Mouse (Mus musculus): Measurements from ENCODE around the gene Car2.

Car2 gene

GRCm38 (mm10) chr3:14886102-14887098 is at the start of gene Car2:
TSS of gene Car2 (plus strand) at chr3:14886273.
- DNase-seq (ENCODE audit: low read depth), result no peak

GRCm38 (mm10) chr3:14838936-14839335 is 47.1 kb upstream of the Car2 start:
- DNase-seq (ENCODE audit: low read depth), result no peak

- no peak for DNase-seq (ENCODE audit: low read depth)
Measured at GRCm38 (mm10) chr3:14839466-14840118, 46.5 kb upstream of the Car2 start.

DNA sequence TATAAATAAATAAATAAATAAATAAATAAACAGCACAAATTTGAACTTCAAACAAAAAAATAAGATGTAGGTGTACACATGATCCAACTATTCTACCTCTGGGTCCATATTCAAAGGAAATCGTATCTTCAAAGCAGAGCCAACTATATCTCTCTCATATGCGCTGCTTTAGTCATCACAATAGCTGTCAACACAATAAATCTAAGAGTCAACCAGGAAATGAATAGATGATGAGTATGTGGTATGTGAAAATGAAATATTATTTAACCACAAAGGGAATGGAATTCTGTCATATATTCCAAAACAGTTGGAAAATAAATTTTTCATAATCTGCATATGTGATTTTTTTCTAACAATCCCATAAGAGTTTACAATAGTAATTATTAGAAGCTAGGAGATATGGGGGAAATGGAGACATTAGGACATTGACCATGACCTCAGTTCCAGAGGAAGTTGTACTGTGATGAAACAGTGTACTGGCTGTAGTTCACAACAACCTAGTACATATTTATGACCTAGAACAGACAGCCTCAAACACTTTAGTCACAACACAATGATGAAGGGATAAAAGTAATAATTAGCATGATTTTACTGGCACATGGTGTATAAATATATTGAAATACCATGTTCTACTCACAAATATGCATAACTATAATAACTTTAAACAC is 37.4 kb upstream of the Car2 start:
- DNase-seq (ENCODE audit: low read depth), result no peak

DNA sequence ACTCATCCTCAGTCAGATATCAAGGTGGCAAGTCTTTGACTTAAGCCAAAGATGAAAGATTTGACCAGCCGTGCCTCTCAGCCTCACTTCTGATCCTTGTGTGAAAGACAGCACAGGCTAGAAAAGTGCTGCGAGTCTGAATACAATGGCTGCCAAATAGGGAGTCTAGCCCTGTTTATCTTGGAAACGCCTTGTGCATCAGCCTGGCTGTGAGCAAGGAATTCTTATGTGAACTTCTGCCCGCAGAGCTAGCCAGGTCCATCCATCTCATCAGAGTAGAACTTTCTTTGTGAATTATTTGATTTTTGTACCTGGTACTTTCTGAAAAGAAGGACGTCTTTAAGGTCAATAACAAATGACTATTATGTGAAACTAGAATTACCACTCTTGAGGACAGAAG is 32.1 kb upstream of the Car2 start:
- DNase-seq (ENCODE audit: low read depth), result no peak

GRCm38 (mm10) chr3:14854446-14854845 is 31.6 kb upstream of the Car2 start:
- DNase-seq (ENCODE audit: low read depth), result no peak

DNA sequence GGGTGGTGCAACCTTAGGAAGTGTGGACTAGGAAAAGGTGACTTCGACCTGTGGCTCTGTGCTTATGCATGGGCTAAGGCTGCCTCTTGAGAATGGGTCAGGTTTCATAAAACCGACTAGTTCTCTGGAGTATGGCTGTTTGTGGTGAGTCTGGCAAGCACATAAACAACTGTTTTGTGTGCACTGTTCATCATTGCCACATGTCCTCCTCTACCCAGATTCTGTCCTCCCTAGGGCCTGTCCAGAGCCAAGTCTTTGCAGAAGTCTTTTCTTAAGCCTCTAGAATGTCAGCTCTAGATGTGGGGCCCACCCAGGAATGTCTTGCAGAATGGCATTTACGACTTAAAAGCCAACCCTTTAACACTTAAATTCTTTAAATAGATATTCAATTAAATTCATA is 28.2 kb upstream of the Car2 start:
- no peak for DNase-seq (ENCODE audit: low read depth)

GRCm38 (mm10) chr3:14860291-14860690 is 25.8 kb upstream of the Car2 start:
- DNase-seq (ENCODE audit: low read depth), result no peak

- DNase-seq (ENCODE audit: low read depth), result no peak
Measured at GRCm38 (mm10) chr3:14861165-14861564, 24.9 kb upstream of the Car2 start.

GRCm38 (mm10) chr3:14861787-14862186 is 24.3 kb upstream of the Car2 start:
- DNase-seq (ENCODE audit: low read depth), result no peak

DNA sequence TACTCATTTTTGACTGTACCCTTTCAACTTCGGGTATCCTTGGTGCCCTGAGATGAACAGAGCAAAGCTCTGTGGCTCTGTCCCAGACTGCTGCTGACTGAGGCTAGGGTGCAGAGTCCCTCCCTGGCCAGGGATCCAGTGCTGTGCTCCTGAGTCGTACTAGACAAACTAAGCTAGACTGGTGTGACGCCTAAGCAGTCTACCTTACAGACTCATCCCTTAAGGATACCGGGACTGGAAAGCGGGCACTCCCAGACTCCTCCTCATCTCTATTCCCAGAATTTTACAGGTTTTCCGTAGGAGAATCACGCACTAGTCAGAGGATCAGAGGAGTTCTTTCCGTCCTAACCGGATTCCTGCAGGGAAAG is 23.4 kb upstream of the Car2 start:
- no peak for DNase-seq (ENCODE audit: low read depth)

DNA sequence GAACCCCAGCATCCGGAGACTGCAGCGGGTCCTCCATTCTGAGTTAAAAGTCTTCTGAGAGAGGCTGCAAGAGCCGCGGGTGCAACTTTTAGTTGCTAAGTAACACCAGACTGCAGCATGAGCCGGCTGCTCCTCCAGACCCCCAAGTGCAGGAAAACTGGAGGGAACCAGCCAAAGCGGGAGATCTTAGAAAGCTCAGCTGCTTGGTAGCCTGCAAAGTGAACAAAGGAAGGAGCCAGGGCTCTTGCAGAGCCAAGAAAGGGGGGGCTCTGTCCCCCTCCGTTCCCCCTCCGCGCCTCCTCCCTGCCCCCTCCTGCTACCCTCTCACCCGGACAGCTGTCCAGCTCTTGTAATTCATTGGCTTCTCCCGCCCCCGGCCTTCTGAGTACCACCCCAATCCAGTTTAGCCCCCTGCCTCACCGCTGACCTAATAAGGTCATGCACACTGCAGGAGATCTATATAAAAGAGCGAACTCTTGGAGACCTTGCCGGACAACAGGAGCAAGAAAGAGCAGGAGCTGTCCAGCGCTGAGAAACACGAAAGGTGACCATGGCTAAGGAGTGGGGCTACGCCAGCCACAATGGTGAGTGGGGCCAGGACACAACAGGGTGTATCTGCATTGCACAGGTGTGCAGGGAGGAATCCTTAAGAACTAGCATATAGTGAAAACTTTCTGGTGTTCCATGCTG is 22.9 kb upstream of the Car2 start, which contains the start of gene Car3:
Gene Car3, plus strand, starts transcription at position 491 of the 690 bp plus-strand sequence.
- DNase-seq (ENCODE audit: low read depth), result no peak

DNA sequence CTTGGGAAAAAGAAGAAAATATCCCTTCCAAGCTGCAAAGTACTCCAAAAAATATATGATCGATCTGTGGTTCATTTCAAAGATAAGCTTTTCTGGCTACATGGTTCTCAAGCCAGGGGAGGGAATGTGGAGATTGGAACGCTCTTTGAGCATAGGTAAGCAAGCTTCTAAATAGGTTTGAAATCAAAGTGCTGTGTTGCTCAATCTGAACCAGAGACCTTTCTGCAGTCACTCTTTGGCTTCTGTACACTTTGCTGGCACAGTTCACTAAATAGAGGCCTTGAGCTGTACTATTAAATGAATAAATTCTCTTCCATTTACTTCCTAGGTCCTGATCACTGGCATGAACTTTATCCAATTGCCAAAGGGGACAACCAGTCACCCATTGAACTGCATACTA is 22.2 kb upstream of the Car2 start:
- no peak for DNase-seq (ENCODE audit: low read depth)

- no peak for DNase-seq (ENCODE audit: low read depth)
Measured at GRCm38 (mm10) chr3:14865941-14866340, 20.1 kb upstream of the Car2 start.

- DNase-seq (ENCODE audit: low read depth), result no peak
Measured at GRCm38 (mm10) chr3:14869779-14870178, 16.3 kb upstream of the Car2 start.

DNA sequence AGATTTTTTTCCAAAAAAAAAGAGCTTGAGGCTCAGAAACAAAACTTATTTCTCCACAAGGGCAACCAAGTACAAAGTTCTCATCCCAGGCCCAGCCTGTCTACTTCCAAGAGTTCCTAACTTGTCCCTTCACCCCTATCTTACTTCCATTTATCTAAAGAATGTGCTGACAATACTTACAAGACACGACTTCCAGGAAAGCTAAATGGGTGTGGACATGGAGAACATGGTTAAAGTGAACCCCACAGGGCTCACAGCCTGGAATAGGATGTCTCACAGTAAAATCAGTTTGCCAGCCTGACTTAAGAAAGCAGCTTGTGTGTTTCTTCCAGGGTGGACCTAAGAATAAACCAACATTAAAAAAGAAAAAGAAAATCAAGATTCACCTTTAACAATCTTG is 15.5 kb upstream of the Car2 start:
- no peak for DNase-seq (ENCODE audit: low read depth)

GRCm38 (mm10) chr3:14871386-14871785 is 14.7 kb upstream of the Car2 start:
- no peak for DNase-seq (ENCODE audit: low read depth)

GRCm38 (mm10) chr3:14874402-14875040 is 11.6 kb upstream of the Car2 start:
- peak; percentile 35 for DNase-seq (ENCODE audit: low read depth)

DNA sequence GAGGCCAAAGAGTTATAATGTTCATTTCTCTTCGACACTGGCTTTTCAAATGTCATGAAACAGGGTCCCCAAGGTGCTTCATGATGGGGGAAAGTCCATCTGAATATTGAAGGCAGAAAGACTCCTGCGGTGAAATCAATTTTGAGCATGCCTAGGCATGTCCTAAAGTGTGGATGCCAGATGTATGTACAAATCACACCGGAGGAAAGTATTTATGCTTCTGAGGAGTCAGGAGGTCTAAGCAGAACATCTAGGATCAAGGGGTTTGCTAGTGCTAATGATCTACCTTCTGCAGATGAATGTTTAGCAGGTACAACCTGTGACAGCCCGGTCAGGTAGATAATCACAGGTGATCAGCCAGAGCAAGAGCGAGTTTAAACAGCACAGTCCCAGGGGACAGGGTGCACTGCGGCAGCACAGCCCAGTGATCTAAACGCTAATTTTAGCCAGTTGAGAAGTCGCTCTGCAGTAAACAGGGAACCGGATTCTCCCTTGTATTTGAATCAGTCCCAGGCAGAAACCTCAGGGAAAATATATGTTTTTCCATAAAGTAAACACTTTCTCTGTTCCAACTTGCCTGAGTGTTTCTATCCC is 9.7 kb upstream of the Car2 start:
- DNase-seq (ENCODE audit: low read depth), result no peak

- no peak for DNase-seq (ENCODE audit: low read depth)
Measured at GRCm38 (mm10) chr3:14877251-14877909, 8.7 kb upstream of the Car2 start.

Data from fibroblast of lung, adult 2 months (primary cell).